8 mouse cellular contexts compared by ENCODE assay signal in the genomic region with DNA sequence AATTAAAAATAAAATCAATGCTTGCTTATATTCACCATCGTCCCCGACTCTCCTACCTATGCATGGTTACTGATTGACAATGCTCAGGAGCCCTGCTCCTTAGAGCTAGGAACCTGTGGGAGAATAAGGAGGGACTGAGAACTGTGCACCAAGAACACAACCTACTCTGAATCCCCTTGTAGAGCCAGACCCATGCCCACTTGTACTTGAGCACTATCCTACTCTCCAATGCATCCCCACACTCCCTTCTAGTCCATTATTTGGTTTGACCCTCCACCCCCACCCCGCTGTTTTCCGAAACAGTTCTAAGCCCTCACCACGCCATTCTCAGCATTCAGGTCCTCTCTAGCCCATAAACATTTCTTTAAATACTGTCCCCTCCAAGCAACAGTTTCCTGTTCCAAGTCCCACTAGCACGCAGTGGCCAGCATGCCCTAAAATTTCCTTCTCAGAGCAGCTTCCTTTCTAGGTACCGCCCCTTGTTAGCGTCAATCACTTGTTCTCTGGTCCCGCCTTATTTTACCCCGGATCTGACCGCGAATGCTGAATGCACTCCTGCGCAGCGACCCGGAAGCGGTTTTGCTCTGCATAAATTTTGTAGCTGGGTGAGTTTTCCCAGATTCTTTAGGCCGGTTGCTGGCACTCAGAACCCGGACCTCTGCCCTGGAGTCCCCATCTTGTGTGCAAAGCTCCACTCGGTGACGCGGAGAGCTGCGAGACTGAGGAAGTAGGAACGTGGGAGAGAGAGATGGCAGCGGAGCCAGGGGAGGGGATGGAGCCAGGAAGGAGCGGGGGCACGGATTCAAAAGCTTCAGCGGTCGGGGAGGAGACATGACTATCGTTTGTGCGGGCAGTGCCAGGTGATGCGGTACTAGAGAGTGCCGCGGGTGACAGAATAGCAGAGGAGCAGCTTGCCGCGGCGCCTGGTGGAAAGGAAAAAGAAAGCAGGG. TPM values are rescaled to one million over a fixed set of nuclear protein-coding genes. Genes with fewer than 3 reads are reported as not detected.
DNase-seq lines count a peak whose midpoint lies in the region; ATAC-seq and TF ChIP-seq lines count a peak whose summit lies in the region.

A gene (plus strand): TSS at position 522 of the 950 bp plus-strand sequence.

- no peaks in the 10 kb centered on the region for H3K9me3 ChIP-seq in heart, embryonic 12.5 days (replicated peaks)
- no peaks in the 10 kb centered on the region for H3K9me3 ChIP-seq in kidney, postnatal 0 days (replicated peaks; ENCODE audit: low read length)
- H3K9me3 ChIP-seq in liver, embryonic 11.5 days (ENCODE audit: control insufficient read depth, low read length), result no peaks in the 10 kb centered on the region
- H3K9me3 ChIP-seq in stomach, embryonic 14.5 days (ENCODE audit: control insufficient read depth, low read depth, low read length), result no peaks in the 10 kb centered on the region

- ATAC-seq in erythroid progenitor cell, adult 5-6 weeks (replicated peaks; ENCODE audit: low FRiP score, poor library complexity, severe bottlenecking), result peak; percentile 97
- peak; percentile 97 for ATAC-seq in heart, embryonic 12.5 days (ENCODE audit: insufficient number of reproducible peaks, low FRiP score)
- peak; percentile 98 for ATAC-seq in kidney, postnatal 0 days (replicated peaks; ENCODE audit: low FRiP score, low read depth)
- peak; percentile 97 for ATAC-seq in liver, embryonic 11.5 days (replicated peaks; ENCODE audit: low FRiP score)
- ATAC-seq in stomach, embryonic 14.5 days (ENCODE audit: insufficient number of reproducible peaks, insufficient read depth, low FRiP score, low read depth), result peak; percentile 96

- 6% methylated on average over 36 of the region's 36 CpGs for WGBS in heart, embryonic 12.5 days
- 5% methylated on average over 36 of the region's 36 CpGs for WGBS in kidney, postnatal 0 days
- WGBS in liver, embryonic 11.5 days, result 6% methylated on average over 36 of the region's 36 CpGs
- 5% methylated on average over 36 of the region's 36 CpGs for WGBS in stomach, embryonic 14.5 days

- H3K36me3 ChIP-seq in heart, embryonic 12.5 days, result peaks cover 18% of the 10 kb centered on the region
- 0 out of 2 replicates have a peak, but pooled peaks cover 4% of the 10 kb centered on the region for H3K36me3 ChIP-seq in kidney, postnatal 0 days (ENCODE audit: insufficient read depth, low read length)
- H3K36me3 ChIP-seq in liver, embryonic 11.5 days (ENCODE audit: control insufficient read depth, insufficient read depth, low read length), result peaks cover 9% of the 10 kb centered on the region
- H3K36me3 ChIP-seq in stomach, embryonic 14.5 days (ENCODE audit: control insufficient read depth, insufficient read depth, low read length), result peaks cover 12% of the 10 kb centered on the region

- no peaks in the 10 kb centered on the region for H3K27me3 ChIP-seq in heart, embryonic 12.5 days (replicated peaks)
- H3K27me3 ChIP-seq in kidney, postnatal 0 days (ENCODE audit: insufficient read depth, low read length), result no peaks in the 10 kb centered on the region
- no peaks in the 10 kb centered on the region for H3K27me3 ChIP-seq in liver, embryonic 11.5 days (replicated peaks; ENCODE audit: control insufficient read depth, insufficient read depth, low read length)
- H3K27me3 ChIP-seq in stomach, embryonic 14.5 days (ENCODE audit: control insufficient read depth, insufficient read depth, low read length), result no peaks in the 10 kb centered on the region

- DNase-seq in CD4-positive helper T cell, adult 2 months (ENCODE audit: low read depth, low spot score), result peak; percentile 89
- DNase-seq in brain, embryonic 18.5 days (ENCODE audit: low read depth, low spot score), result peak; percentile 83
- DNase-seq in kidney, postnatal 0 days (ENCODE audit: low spot score), result peak; percentile 98
- DNase-seq in liver, embryonic 11.5 days (ENCODE audit: low spot score), result peak; percentile 80
- peak; percentile 88 for DNase-seq in naive thymus-derived CD4-positive, alpha-beta T cell, adult 2 months (ENCODE audit: low read depth)

- peaks cover 21% of the 10 kb centered on the region for H3K4me1 ChIP-seq in heart, embryonic 12.5 days (replicated peaks)
- 0 out of 2 replicates have a peak, but pooled peaks cover 4% of the 10 kb centered on the region for H3K4me1 ChIP-seq in kidney, postnatal 0 days (replicated peaks; ENCODE audit: insufficient read depth, low read length)
- H3K4me1 ChIP-seq in liver, embryonic 11.5 days (replicated peaks; ENCODE audit: control insufficient read depth, insufficient read depth, low read length), result 0 out of 2 replicates have a peak, but pooled peaks cover 4% of the 10 kb centered on the region
- H3K4me1 ChIP-seq in stomach, embryonic 14.5 days (ENCODE audit: control insufficient read depth, insufficient read depth, low read length), result peaks cover 14% of the 10 kb centered on the region

- H3K27ac ChIP-seq in heart, embryonic 12.5 days (ENCODE audit: poor library complexity, severe bottlenecking), result peak within 1 kb of the TSS; percentile 93
- H3K27ac ChIP-seq in kidney, postnatal 0 days, result peak within 1 kb of the TSS; percentile 93
- H3K27ac ChIP-seq in liver, embryonic 11.5 days (ENCODE audit: low read depth, low read length), result peak within 1 kb of the TSS; percentile 76
- H3K27ac ChIP-seq in stomach, embryonic 14.5 days (ENCODE audit: low read length), result peak within 1 kb of the TSS; percentile 75

- no peak for TF ChIP-seq CTCF in kidney, postnatal 0 days (IDR thresholded peaks at IDR 0.05; ENCODE audit: low read depth)

- H3K4me2 ChIP-seq in heart, embryonic 12.5 days, result peak within 1 kb of the TSS; percentile 91
- H3K4me2 ChIP-seq in kidney, postnatal 0 days (ENCODE audit: low read length), result peak within 1 kb of the TSS; percentile 70
- H3K4me2 ChIP-seq in liver, embryonic 11.5 days, result peak within 1 kb of the TSS; percentile 81
- H3K4me2 ChIP-seq in stomach, embryonic 14.5 days (replicated peaks; ENCODE audit: low read depth, low read length), result peak within 1 kb of the TSS; percentile 72

- H3K4me3 ChIP-seq in heart, embryonic 12.5 days, result peak within 1 kb of the TSS; percentile 98
- H3K4me3 ChIP-seq in kidney, postnatal 0 days (replicated peaks; ENCODE audit: low read depth, low read length), result peak within 1 kb of the TSS; percentile 65
- H3K4me3 ChIP-seq in liver, embryonic 11.5 days (ENCODE audit: low read depth, low read length), result peak within 1 kb of the TSS; percentile 76
- peak within 1 kb of the TSS; percentile 75 for H3K4me3 ChIP-seq in stomach, embryonic 14.5 days (ENCODE audit: low read depth, low read length)

- H3K9ac ChIP-seq in heart, embryonic 12.5 days, result peak within 1 kb of the TSS; percentile 87
- peak within 1 kb of the TSS; percentile 87 for H3K9ac ChIP-seq in kidney, postnatal 0 days (ENCODE audit: low read depth, low read length)
- H3K9ac ChIP-seq in liver, embryonic 11.5 days (ENCODE audit: low read depth, low read length), result peak within 1 kb of the TSS; percentile 77
- peak within 1 kb of the TSS; percentile 54 for H3K9ac ChIP-seq in stomach, embryonic 14.5 days (replicated peaks; ENCODE audit: low read depth, low read length)

RNA-seq across cellular contexts. Expression of the gene that starts here (rescaled TPM):
- 8.6 and 15.9 TPM in 2 replicates for total RNA-seq in erythroid progenitor cell, adult 5-6 weeks (2015; ENCODE audit: low replicate concordance)
- total RNA-seq in erythroid progenitor cell, adult 5-6 weeks (2017; ENCODE audit: low replicate concordance), result 11.4 and 12.3 TPM in 2 replicates
- 9.9 and 10.6 TPM in 2 replicates for polyA plus RNA-seq in heart, embryonic 12.5 days (2016; fragmentation: Nextera tagmentation; extraction: Ambion mirVana)
- polyA plus RNA-seq in kidney, postnatal 0 days (2015; fragmentation: Nextera tagmentation; extraction: Ambion mirVana), result 10.9 and 12.9 TPM in 2 replicates
- 9.7 and 12.3 TPM in 2 replicates for polyA plus RNA-seq in liver, embryonic 11.5 days (2014; fragmentation: Nextera tagmentation; extraction: Ambion mirVana)
- polyA plus RNA-seq in stomach, embryonic 14.5 days (2014; fragmentation: Nextera tagmentation; extraction: Ambion mirVana), result 20.8 and 21.8 TPM in 2 replicates

Comparison
In these comparisons a context has a peak if more than half of its experiments do, and no peak if none do; other contexts are left out.
1. Peak in every context shown above with its lines: DNase-seq, ATAC-seq, H3K4me3 ChIP-seq and H3K27ac ChIP-seq.